In the genomic region with DNA sequence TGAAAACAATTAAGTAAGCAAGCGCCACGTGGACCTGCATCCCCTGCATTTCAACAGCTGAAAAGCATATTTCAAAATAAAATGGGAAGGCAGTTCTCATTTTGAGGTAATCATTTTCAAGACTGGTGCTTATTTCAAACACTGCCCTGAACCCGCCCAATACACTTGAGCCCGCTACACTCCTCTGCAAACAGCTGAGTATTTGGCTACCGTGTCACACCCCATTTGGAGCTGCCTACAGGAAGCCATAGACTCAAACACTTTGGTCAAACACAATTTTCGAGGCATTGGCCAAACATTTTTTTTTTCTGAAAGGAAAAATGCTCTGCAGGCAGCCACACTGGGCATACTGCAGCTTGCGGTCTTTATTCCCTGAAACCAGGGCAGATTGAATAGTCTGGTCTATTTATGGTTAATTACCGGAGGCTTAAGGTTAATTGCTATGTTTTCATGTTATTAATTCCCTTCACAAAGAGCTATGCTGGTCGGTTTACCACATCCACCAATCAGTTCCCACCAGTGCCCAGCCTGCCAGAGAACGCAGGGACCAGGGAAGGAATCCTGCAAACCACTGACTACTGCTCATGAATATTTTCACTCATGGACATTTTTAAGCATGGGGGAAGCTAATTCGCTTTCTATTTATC, we compare ENCODE assay signal across 15 mouse cellular contexts.
A peak's percentile ranks its signal among the peaks of the same experiment; 100 is the strongest.
DNase-seq lines count a peak whose midpoint lies in the region; ATAC-seq lines count a peak whose summit lies in the region.
"Had no signal": no experiment of that assay in that cellular context is flagged by ENCODE, and none has a peak within 500 bp of the region (broad histone marks: within the 10 kb centered on the region; RNA-seq: fewer than 3 reads in every experiment).

No protein-coding gene starts in this region.

- no peaks in the 10 kb centered on the region for H3K4me1 ChIP-seq in forebrain, embryonic 12.5 days
- 0 out of 2 replicates have a peak, but pooled peaks cover 6% of the 10 kb centered on the region for H3K4me1 ChIP-seq in lung, embryonic 15.5 days
- no peaks in the 10 kb centered on the region; the same call in 1 of the 2 replicates for H3K4me1 ChIP-seq in midbrain, embryonic 15.5 days
- H3K4me1 ChIP-seq: liver, embryonic 15.5 days had no signal

- no peaks in the 10 kb centered on the region for H3K9me3 ChIP-seq in forebrain, embryonic 12.5 days
- no peaks in the 10 kb centered on the region for H3K9me3 ChIP-seq in lung, embryonic 15.5 days
- no peaks in the 10 kb centered on the region for H3K9me3 ChIP-seq in midbrain, embryonic 15.5 days
- H3K9me3 ChIP-seq: liver, embryonic 15.5 days had no signal

- ATAC-seq in forebrain, embryonic 12.5 days (ENCODE audit: low FRiP score): peak; percentile 95
- peak; percentile 35; the same call in 1 of the 2 replicates for ATAC-seq in lung, embryonic 15.5 days (ENCODE audit: borderline replicate concordance, extremely low read depth, low FRiP score, low TSS enrichment)
- 0 out of 2 replicates have a peak, but pooled peaks have one; percentile 62 for ATAC-seq in midbrain, embryonic 15.5 days (replicated peaks)

- no peak overlapping the region for H3K4me3 ChIP-seq in forebrain, embryonic 12.5 days (replicated peaks)
- H3K4me3 ChIP-seq in lung, embryonic 15.5 days: no peak overlapping the region
- H3K4me3 ChIP-seq in midbrain, embryonic 15.5 days: no peak overlapping the region
- H3K4me3 ChIP-seq: heart, adult 2 months; liver, embryonic 15.5 days; myocyte had no signal

- no peak overlapping the region for H3K9ac ChIP-seq in forebrain, embryonic 12.5 days
- no peak overlapping the region for H3K9ac ChIP-seq in lung, embryonic 15.5 days
- H3K9ac ChIP-seq in midbrain, embryonic 15.5 days: no peak overlapping the region
- H3K9ac ChIP-seq: liver, embryonic 15.5 days had no signal

- H3K27ac ChIP-seq in forebrain, embryonic 12.5 days: no peak overlapping the region
- H3K27ac ChIP-seq in lung, embryonic 15.5 days: no peak overlapping the region
- 0 out of 2 replicates have a peak overlapping the region, but pooled peaks have one; percentile 2 for H3K27ac ChIP-seq in midbrain, embryonic 15.5 days
- H3K27ac ChIP-seq: heart, adult 2 months; liver, embryonic 15.5 days had no signal

- peaks cover 26% of the 10 kb centered on the region for H3K27me3 ChIP-seq in forebrain, embryonic 12.5 days
- H3K27me3 ChIP-seq in lung, embryonic 15.5 days: no peaks in the 10 kb centered on the region
- H3K27me3 ChIP-seq in midbrain, embryonic 15.5 days (replicated peaks): no peaks in the 10 kb centered on the region
- H3K27me3 ChIP-seq: liver, embryonic 15.5 days had no signal

- H3K36me3 ChIP-seq in forebrain, embryonic 12.5 days (replicated peaks): no peaks in the 10 kb centered on the region
- H3K36me3 ChIP-seq in lung, embryonic 15.5 days: no peaks in the 10 kb centered on the region
- H3K36me3 ChIP-seq in midbrain, embryonic 15.5 days (replicated peaks): no peaks in the 10 kb centered on the region
- H3K36me3 ChIP-seq: liver, embryonic 15.5 days had no signal

- no peak overlapping the region for H3K4me2 ChIP-seq in forebrain, embryonic 12.5 days
- peak overlapping the region; percentile 0; the same call in 1 of the 2 replicates for H3K4me2 ChIP-seq in lung, embryonic 15.5 days
- H3K4me2 ChIP-seq in midbrain, embryonic 15.5 days: no peak overlapping the region
- H3K4me2 ChIP-seq: liver, embryonic 15.5 days had no signal

- WGBS in forebrain, embryonic 12.5 days: 20% methylated on average over 11 of the region's 11 CpGs
- WGBS in lung, embryonic 15.5 days: 51% methylated on average over 11 of the region's 11 CpGs
- 53% methylated on average over 11 of the region's 11 CpGs for WGBS in midbrain, embryonic 15.5 days

- DNase-seq in heart, adult 11 months: peak; percentile 42
- DNase-seq in heart, adult 9 months (ENCODE audit: low spot score in 2 of 2): no peak
- no peak for DNase-seq in frontal cortex, postnatal 25 days (ENCODE audit: low spot score in 2 of 2)
- DNase-seq in gastrocnemius, adult 18-20 months (ENCODE audit: low spot score): no peak
- DNase-seq in heart, adult 8-10 months (ENCODE audit: low spot score): no peak
- DNase-seq: adrenal gland, postnatal 14 days; heart, adult 2 months; heart, postnatal 4 days; kidney, adult 9 months; right cerebral cortex, postnatal 25 days had no signal

Comparison
In these comparisons a context has a peak if more than half of its experiments do, and no peak if none do; other contexts are left out.
1. ATAC-seq: peak in every context shown above with its lines; median percentile 95 in forebrain, embryonic 12.5 days; 62 in midbrain, embryonic 15.5 days; 35 in lung, embryonic 15.5 days.